Mouse (Mus musculus): ENCODE measurements around the gene A130010J15Rik.

The A130010J15Rik gene

GRCm38 (mm10) chr1:193201383-193201778 is 33.5 kb downstream of the A130010J15Rik start, which contains the start of gene Traf3ip3:
TSS of gene Traf3ip3 (minus strand) at chr1:193201703.
- no peak for DNase-seq

GRCm38 (mm10) chr1:193203821-193204220 is 36.0 kb downstream of the A130010J15Rik start:
- DNase-seq = no peak

- DNase-seq = no peak
Observed at GRCm38 (mm10) chr1:193205431-193205830, 37.6 kb downstream of the A130010J15Rik start.

- DNase-seq = no peak
Observed at GRCm38 (mm10) chr1:193207503-193207902, 39.7 kb downstream of the A130010J15Rik start, which contains the start of gene Lamb3. TSS of gene Lamb3 (plus strand) at chr1:193207699.

GRCm38 (mm10) chr1:193208178-193208577 is 40.3 kb downstream of the A130010J15Rik start:
- DNase-seq = peak; percentile 81

GRCm38 (mm10) chr1:193211371-193211770 is 43.5 kb downstream of the A130010J15Rik start:
- DNase-seq = no peak

GRCm38 (mm10) chr1:193214053-193214452 is 46.2 kb downstream of the A130010J15Rik start:
- no peak for DNase-seq

- DNase-seq = no peak
Observed at GRCm38 (mm10) chr1:193216000-193216399, 48.2 kb downstream of the A130010J15Rik start.

- DNase-seq = no peak
Observed at GRCm38 (mm10) chr1:193220408-193220807, 52.6 kb downstream of the A130010J15Rik start.

GRCm38 (mm10) chr1:193225531-193225930 is 57.7 kb downstream of the A130010J15Rik start:
- DNase-seq = no peak

- no peak for DNase-seq
Observed at GRCm38 (mm10) chr1:193226114-193226513, 58.3 kb downstream of the A130010J15Rik start.

GRCm38 (mm10) chr1:193226724-193227522 is 59.1 kb downstream of the A130010J15Rik start:
- peak; percentile 44 for DNase-seq
